Mouse (Mus musculus) right cerebral cortex, adult 18-20 months (tissue): ENCODE measurements at regions not wholly inside any gene's neighbourhood (a gene's known extent, or its start where the extent isn't known, plus 50 kb on each side); places are given as distances from the start of the nearest gene placed in this dataset.
"Not testable (repeated sequence)": the region's sequence is repeated elsewhere in the genome, so short reads cannot be mapped to it uniquely, and the experiment has no call there.

Source experiments
- DNase-seq: peaks from one replicate; pipeline ENCODE4 v3.0.0; 2022; ENCODE audit warnings: mixed read lengths

GRCm38 (mm10) chr1:108135346-108135745 is 545.5 kb downstream of the Serpinb8 start:
- not testable (repeated sequence) for DNase-seq

- DNase-seq, result no peak
Observed at GRCm38 (mm10) chr1:108144114-108144513, 554.3 kb downstream of the Serpinb8 start.

DNA sequence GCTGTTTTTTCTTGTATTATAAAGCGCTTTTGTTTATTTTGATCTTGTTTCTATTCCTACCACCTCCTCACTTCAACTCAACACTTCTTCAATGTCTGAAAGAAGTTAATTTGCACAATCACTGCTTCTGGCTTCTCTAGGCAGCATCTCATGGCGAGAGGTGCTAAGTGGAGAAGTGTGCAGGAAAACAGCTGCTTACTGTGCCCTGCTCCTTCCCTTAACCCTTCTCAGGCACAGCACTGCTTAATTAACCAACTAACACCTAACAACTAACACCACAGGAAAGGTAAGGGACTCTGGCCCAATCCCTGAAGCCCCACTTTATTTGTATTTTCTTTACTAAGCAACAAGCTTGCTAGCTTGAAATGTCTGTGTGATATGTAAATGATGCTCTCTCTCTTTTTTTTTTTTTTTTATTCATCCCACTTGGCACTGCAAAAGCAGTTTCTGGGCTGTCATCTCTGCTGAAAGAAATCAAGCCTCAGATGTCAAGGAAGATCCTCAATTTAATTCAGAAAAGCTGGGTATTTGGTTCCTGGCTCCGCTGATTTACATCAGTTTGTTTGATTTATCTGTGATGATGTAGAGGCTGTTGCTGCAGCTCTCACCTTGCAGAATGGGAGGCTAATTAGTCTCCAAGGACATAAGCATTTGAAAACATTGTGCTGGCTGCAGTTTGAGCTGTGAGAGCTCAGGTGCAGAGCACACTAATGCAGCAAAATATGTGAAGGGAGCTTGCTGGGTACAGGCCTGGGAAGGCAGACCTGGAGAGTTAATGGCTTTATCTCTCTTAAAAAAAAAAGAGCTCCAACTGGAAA is 591.8 kb downstream of the Serpinb8 start:
- DNase-seq, result no peak

- DNase-seq, result no peak
Observed at GRCm38 (mm10) chr1:108182168-108182539, 592.3 kb downstream of the Serpinb8 start.

GRCm38 (mm10) chr1:108224047-108224446 is 634.2 kb downstream of the Serpinb8 start:
- peak; percentile 10 for DNase-seq

DNA sequence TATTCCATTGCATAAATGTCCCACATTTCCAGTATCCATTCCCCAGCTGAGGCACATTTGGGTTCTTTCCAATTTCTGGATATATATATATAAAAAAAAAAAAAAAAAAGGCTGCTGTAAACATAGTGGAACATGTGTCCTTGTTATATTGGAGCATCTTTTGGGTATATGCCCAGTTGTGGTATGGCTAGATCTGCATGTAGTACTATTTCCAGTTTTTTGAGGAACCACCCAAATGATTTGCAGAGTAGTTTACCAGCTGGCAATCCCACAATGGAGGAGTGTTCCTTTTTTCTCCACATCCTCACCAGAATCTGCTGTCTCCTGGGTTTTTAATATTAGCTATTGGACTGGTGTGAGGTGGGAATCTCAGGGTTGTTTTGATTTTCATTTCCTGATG is 650.3 kb downstream of the Serpinb8 start:
- DNase-seq, result no peak

- DNase-seq, result no peak
Observed at GRCm38 (mm10) chr1:108255147-108255546, 665.3 kb downstream of the Serpinb8 start.

DNA sequence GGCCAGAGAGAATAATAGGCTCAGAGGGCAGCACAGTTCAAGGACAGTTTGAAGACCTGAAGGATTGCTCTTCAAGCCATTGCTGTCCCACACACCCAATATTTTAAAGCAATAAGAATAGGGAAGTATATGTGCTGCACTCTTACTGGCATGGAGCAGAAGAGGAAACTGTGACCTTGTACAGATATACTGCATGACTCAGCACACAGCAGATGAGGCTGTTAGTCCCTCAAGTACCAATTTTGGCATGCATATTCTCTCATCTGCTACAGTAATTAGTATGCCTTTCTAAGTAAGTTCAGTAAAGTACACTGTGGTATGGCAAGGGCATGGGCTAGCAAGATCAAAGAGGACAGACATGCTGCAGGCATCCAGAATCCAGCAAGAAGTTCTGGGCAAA is 669.5 kb downstream of the Serpinb8 start:
- DNase-seq, result no peak

DNA sequence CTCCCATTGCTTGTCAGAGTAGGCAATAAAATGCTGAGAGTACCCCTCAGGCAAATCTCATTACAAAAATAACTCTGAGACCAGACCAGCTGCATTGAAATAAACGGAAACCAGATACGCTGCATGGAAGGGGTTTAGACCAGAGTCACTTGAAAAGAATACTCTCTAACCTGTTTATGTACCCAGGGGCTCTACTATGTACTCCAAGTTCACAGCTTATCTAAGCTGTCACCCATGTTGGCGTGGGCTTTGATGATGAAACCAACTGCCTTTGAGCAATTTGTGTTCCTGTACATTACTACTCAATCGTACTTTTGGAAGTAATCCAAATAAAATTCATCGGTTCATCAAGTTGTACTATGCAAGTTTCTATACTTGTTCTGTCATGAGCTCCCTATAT is 692.3 kb downstream of the Serpinb8 start:
- no peak for DNase-seq

DNA sequence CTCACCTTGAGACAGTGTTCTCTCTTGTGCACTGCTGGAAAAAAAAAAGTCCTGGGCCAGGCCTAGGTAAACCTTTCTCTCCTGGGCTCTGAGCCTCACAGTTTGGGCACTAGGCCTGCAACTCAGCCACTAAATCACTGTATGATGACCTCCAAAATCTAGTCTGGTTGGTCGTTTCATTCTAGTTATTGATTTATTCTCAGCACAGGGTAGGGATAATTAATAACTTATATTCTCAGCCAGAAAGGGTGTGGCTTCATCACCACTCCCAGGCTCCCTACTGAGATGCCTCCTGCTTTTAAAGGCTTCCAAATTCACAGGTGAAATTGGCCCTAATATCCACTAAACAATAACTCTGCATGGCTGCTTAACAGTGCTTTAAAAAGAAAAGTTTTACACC is 696.8 kb downstream of the Serpinb8 start:
- DNase-seq, result no peak
